Mouse (Mus musculus) spleen, embryonic (tissue): ENCODE data around the gene Nkd1.

Source experiments
- CTCF ChIA-PET: fragments of 350-600 bp; sonication (Branson Sonifier 250); formaldehyde crosslinking; loops from one replicate; lab custom pipeline; 2022; lab: Charles Lee

Nkd1 gene

DNA sequence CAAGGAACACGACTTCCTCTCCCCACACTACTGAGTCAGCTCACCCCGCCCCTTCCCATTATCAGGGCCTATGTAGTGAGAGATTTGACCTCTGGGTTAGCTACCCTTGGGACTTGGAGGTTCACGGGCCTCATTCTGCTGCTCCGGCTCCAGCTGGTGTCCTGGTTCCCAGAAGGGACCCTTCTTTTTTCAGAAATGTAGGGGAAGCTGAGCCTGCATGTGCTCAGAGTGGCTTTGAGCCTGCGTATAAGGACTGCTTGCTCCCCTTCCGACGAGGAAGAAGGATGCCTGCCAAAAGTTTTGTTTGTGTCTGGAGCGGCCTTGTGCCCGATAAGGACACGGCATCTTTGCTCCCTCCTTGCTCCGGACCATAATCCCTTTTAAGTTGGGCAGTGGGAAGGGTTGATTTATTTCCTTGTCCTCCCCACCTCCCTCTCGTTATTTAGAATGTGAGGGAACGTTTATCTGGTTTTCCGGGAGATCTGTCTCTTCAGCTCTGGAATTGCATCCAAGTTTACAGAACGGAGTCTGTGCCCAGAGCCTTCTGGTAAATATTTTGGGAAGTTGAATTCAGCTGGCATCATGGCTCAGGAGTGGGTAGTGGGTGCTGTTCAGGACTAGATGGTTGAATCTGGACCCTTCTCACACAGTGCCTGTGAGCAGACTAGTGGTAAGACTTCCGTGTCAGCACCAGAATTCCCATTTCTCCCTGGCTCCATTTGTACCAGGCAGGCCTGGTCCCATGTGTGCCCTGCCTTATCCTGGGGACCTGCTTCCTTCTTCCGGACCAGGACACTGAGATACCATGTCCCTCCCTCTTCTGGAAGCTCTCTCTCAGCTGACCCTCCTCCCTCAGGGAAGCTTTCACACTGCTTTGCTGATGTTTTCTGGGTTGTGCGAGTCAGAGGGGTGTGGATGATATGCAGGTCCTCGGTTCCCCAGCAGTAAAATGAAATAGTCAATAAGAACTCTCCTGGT lies 17.1 kb downstream of the Nkd1 start:
- CTCF ChIA-PET, result no interaction called here

- CTCF ChIA-PET, result no interaction called here
Observed at GRCm38 (mm10) chr8:88538976-88539371, 17.8 kb downstream of the Nkd1 start.

- CTCF ChIA-PET, result no interaction called here
Observed at GRCm38 (mm10) chr8:88539963-88540362, 18.8 kb downstream of the Nkd1 start.

DNA sequence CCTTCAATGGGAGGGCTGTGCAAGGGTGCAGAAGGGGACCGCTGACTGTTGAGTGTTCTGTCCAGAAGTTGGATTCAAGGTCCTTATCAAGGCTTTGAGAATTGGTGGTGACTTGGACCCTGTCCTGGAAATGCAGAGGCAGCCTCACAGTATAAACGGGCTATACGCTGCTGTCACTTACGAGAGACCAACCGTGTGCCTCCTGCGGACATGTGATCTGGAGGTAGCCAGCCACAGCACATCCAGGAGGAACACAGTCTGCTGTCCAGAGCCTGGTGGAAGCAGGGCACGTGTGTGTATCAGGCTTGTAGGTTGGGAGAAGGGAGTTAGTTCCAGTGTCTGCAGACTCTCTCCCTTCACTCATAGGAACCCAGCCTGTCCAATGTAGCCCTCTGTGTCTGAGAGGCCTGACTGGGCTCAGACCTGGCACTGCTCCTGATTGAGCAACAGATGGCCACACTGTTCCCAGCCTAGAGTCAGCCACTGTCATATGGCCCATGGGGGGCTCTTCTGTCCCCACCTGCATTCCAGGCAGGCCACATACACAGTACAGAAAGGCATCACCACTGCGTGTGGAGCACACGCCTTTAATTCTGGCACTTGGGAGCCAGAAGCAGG lies 21.6 kb downstream of the Nkd1 start:
- CTCF ChIA-PET, result no interaction called here

DNA sequence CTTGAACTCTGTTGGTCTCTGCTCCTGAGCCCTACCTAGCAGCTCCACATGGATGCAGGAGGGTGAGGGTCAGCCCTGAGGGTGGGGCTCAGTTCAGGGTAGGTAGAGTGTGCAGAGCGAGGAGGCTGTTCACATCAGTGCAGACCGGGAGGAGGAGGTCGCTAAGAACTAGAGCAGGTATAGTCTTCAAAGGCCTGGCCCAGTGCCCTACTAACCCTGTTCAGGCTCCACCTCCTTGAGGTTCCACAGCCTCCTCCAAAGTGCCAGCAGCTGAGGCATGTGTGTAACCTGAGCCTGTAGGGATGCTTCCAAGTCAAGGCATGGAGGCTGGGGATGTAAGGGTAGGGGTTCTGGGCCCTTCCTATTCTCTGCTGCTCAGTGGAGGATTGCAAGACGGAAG lies 23.5 kb downstream of the Nkd1 start:
- CTCF ChIA-PET, result no interaction called here

GRCm38 (mm10) chr8:88545441-88545840 lies 24.3 kb downstream of the Nkd1 start:
- CTCF ChIA-PET, result no interaction called here

DNA sequence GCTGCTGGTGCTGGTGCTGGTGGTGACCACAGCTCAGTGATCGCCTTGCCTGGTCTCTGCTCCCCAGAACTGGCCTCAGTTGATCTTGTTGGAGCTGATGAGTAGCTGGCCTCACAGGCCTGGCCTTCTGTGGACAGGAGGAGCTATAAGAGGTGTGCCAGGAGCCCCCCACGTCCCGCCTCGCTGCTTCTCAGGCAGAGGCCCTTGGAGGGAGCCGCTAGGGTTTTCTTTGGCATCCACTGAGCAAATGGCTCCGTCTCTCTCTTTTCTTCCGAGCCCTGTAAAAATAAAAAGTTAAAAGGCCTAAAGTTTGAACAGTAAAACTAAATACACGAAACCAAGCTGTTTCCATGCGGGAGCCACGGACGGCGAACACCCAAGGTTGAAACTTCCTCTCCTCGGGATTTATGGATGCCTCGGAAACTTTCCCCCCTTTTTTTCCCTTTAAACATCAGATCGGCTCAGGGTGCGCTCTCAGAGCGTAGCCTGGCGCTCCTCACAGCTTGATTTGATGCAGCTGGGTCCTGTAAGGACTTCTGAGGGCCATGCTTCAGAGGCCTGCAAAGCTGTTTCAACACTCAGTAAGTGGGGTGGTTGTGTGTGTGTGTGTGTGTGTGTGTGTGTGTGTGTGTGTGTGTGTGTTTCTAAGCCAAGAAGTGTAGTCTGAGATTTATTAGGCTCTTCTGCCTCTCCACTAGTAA lies 25.0 kb downstream of the Nkd1 start:
- CTCF ChIA-PET, result no interaction called here

GRCm38 (mm10) chr8:88555669-88556068 lies 34.5 kb downstream of the Nkd1 start:
- CTCF ChIA-PET, result no interaction called here

- CTCF ChIA-PET, result no interaction called here
Observed at GRCm38 (mm10) chr8:88559985-88560473, 38.9 kb downstream of the Nkd1 start.

DNA sequence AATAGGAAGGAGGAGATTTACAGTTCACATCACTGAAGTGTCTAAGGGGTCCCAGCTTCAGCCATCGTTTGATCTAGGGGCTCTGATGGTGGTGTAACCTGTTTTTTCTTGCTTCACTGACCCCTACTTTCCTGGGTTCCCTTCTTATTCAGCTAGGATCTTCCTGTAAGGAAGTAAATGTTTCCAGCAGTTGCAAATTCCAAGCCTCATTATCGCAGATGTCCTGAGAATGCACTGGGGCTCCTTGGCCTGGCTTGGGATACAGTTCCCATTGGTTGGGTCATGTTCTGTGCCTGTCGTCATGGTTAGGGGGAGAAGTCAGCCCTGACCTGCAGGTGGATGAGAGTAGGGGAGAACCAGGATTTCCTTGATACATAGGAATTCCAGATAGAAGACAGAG lies 40.2 kb downstream of the Nkd1 start:
- CTCF ChIA-PET, result no interaction called here

GRCm38 (mm10) chr8:88564256-88564903 lies 43.2 kb downstream of the Nkd1 start:
- CTCF ChIA-PET, result no interaction called here

DNA sequence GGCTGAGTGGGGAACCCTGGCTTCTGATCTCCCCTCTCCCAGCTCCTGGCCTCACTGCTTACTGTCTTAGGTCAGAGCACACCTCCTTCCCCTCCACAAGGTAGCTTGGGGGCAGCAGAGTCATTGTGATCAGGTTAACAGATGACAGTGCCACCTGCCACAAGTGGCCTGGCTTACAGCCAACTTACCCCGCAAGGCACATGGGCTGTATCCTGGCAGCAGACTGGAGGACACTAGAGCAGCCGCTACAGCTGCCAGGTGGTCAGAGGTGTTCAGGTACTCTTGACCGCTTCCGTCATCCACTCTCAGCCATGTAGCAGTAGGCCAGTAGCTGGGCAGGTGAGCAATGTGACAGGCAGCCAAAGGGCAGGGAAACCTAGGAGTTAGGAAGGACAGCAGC lies 45.0 kb downstream of the Nkd1 start:
- CTCF ChIA-PET, result interaction anchor here (0.5 to 1.6 kb wide), 2 partner anchors 55 to 138 kb away, joined by 4 to 12 read pairs; no protein-coding TSS in a partner anchor

DNA sequence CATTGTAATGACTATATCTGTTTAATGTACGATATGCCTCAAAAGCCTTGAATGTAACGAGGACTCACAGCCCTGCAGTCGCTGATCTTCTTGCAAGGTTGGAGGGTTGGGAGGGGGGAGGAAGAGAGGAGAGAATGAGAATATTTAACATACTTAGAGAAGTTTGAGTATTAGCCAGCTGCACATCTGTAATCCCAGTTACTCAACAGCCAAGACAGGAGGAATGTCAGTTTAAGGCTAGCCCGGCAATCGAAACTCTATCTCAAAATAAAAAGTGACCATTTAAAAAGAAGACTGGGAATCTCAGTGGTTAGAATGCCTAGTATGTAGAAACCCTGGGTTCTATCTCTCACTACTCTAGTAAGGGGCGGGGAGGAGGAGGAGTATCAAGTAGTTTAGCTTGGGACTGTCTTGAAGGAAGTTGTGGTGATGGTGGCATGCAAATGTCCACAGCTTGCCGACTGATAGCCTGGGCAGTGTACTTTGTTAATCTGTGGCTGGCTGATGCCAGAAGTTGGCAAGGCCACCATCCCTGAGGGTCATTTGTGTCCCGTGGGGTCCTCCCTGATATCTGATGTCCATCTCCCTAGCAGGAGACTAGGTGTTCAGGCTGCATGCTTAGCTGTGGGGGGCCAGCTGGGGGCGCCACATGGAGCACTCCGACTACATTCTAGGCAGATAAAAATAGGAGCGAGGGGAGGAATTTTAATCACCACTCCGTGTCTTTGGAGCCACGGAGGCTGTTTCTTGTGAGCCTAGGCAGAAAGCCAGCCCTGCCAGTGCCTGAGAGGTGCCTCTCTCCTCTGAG lies 46.4 kb downstream of the Nkd1 start:
- CTCF ChIA-PET, result interaction anchor here (1.6 kb wide), 1 partner anchor 53 kb away, joined by 4 read pairs; no protein-coding TSS in a partner anchor

GRCm38 (mm10) chr8:88568211-88568610 lies 47.1 kb downstream of the Nkd1 start:
- CTCF ChIA-PET, result no interaction called here

DNA sequence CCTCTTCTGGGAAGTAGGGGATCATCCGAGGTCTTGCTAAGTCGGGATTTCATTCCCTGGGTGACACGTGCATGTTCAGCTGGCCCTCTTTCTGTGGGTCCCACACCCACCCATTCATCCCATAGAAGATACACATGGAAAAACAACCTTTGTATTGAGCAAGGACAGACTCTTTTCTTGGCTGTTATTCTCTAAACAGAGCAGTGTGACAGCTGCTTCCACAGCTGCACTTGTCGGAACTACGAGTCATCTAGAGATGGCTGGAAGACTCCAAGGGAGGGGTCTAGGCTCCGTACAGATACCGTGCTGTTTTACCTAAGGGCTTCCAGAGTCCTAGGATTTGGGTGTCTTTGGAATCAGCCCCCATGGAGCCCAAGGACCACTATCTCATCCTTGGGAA lies 48.2 kb downstream of the Nkd1 start:
- CTCF ChIA-PET, result no interaction called here

DNA sequence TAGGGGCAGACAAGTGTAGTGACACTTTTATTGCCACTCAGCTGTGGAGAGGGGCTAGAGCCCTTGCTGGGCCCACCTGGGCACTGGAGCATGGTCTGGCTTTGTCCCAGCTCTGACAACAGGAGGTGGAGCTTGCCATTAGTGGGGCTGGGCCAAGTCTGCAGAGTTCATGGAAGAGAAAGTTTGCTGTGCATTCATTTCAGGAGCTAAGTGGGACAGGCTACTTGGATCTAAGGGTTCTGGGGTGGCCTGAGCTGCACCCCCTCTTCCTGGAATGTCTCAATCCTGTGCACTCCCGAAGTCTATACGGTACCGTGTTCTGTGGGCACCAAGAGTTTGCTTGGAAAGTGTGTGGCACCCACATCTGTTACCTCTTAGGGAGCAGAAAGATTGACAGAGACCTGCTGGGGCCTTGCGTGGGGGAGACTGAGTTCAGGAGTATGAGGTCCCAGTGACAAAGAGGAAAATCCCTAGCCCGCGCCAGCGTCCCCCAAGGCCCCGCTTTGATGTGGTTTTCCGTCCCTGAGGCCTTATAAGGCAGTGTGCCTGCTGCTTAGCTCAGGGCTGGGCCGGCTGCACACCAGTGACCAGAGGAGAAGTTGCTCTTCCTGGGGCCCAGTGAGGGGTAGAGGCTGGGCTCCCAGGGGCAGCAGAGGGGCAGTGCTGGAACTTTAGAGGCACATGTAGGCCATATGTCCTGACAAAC lies 49.3 kb downstream of the Nkd1 start:
- CTCF ChIA-PET, result no interaction called here

GRCm38 (mm10) chr8:88571434-88572184 lies 50.5 kb downstream of the Nkd1 start:
- CTCF ChIA-PET, result no interaction called here

DNA sequence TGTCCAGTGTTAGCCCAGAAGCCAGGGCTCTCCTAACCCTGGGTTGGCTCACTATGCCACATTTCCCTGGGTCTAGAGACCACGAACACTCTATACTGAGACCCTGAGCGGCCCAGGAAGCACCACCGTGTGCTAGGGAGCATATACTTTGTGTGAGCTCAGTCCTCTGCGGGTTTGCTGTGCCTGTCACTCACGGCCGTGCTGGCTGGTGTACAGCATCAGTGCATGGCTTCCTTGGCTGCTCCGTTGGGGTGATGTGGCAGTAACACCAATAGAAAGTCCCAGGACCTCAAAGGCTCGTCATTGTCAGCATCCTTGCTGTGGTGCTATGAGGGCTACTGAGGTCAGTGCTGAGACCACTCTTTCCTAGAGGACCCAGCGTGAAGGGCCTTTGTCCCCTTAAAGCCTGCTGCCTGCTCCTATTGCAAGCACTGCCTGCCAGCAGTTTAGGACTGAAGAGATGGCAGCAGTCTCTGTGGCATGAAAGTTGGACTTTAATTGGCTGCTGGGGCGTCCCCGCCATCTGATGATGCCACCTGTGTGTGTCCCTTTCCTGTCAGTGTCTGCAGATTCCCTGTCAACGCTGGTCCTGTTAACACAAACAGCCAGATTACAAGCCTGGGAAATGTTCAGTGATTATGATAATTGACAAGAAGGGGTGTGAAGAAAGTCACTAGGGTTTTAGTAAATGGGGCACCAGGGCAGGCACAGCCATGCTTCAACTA lies 51.2 kb downstream of the Nkd1 start:
- CTCF ChIA-PET, result no interaction called here
